Mouse (Mus musculus) frontal cortex, adult (tissue): Measurements from ENCODE around the gene Mtch1.
"Not testable (repeated sequence)": the region's sequence is repeated elsewhere in the genome, so short reads cannot be mapped to it uniquely, and the experiment has no call there.

Source experiments
- ATAC-seq: cut with Nextera tagmentation; 2 replicates; pipeline ENCODE4 v1.9.2; 2017; ENCODE audit warnings: mild to moderate bottlenecking, moderate library complexity, mixed read lengths; ENCODE audit not compliant: low TSS enrichment

The Mtch1 gene

DNA sequence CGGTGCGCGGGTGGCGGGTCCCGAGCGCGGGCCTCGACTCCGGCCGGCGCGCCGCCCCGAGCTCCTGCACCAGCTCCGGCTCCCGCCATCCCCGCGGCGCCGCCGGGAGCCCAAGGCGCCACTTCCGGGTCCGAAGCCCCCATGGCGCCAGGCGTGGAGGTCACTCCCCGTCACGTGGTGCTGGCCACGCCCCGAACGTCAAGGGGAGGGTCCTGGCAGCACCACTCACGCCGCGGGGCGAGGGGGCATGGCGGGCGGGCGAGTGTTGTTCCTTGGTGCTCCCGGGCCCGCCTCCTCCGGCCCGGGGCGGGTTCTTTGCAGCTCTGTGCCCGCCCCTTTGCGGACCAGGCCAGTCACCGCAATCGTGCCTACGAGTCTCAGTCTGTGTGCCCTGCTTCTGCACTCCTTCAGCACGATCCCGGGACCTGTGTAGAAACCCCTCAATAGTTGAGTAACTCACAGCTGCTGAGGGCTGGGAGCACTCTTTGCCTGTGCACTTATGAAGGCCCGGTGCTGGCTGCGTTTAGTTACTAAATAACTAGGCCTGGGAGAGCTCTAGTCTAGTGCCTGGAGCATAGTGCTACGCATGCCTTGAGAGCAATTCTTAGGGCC is at the start of gene Mtch1:
TSS of gene Mtch1 (minus strand) at position 290 of the 612 bp plus-strand sequence.
- ATAC-seq = peak; percentile 83

DNA sequence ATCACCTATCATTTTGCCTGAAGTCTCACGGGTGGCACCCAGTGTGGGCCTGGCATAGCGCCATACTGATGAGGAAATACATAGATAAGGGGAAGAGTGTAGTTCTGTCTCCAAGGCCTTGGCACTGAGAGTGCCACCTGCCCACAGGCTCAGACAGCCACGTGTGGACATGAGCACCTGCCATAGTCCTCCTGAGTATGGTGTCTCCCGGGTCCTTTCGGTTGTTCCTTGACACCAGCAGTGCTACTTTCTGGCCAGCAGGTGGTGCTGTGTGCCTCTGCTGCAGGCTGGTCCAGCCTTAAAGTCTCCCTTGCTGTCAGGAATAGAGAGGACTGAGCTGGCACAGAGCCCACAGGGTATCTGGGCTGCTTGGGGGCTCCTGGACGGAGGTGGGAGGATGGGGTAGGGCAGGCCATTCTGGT is 49.1 kb upstream of the Mtch1 start:
- ATAC-seq = peak; percentile 69; the same call in 1 of the 2 replicates

DNA sequence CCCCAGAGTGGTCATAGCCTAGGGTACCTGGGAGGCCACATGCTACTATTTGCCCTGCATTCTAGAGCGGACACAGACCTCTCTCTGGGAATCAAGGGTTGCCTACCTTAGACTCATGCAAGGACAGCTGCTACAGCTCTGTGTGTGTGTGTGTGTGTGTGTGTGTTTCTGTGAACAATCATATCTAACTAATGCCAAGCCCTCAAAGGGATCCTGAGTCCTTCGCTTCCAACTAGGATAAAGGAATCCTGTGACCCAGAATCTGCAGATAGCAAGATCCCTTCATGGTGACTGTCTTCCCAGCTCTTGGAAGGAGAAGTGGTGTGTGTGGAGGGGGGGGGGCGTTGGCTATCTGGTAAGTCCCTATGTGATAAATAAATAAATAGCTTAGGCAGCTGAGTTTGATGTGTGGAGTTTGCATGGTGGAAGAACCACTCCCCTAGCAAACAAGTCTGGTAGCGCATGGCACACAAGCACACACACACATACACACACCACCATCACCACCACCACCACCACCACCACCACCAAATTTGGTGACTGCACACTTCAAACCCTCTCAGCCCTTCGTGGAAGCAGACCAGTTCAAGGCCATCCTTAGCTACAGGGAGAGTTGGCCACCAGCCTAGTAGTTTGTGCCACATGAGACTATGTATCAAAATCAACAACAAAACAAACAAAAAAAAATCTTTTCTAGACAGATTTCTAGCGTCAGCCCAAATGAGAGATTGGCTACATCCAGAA is 48.5 kb upstream of the Mtch1 start:
- no peak for ATAC-seq

DNA sequence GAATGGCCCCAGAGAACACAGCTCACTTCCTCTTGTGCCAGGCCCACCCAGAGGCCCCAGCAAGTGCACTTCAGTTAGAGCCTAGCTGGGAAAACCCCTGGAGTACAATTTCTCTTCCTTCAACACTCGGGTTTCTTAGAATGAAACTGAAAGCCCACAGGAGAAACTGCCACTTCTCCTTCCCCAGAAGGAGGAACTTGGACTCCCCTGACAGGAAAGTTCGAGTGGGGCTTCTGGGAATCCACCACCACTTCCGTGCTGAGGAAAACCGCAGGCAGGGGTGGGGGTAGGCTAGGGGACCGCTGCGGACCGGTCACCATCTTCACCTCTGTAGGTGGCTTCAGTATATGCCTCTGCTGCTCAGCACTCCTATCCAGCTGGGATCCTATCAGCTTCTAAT is 47.6 kb upstream of the Mtch1 start:
- no peak for ATAC-seq

DNA sequence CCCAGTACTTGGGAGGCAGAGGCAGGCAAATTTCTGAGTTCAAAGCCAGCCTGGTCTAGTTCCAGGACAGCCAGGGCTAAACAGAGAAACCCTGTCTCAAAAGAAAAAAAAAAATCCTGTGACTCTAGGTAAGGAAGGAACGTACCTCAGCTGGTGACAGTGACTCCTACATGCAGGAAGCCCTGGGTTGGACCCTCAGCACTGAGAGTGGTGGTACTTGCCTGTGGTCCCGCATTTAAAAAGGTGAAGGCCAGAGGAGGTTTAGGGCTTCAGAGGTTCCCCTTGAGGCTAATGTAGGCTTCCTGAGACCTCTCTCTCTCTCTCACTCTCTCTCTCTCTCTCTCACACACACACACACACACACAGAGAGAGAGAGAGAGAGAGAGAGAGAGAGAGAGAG is 47.0 kb upstream of the Mtch1 start:
- not testable (repeated sequence) for ATAC-seq

DNA sequence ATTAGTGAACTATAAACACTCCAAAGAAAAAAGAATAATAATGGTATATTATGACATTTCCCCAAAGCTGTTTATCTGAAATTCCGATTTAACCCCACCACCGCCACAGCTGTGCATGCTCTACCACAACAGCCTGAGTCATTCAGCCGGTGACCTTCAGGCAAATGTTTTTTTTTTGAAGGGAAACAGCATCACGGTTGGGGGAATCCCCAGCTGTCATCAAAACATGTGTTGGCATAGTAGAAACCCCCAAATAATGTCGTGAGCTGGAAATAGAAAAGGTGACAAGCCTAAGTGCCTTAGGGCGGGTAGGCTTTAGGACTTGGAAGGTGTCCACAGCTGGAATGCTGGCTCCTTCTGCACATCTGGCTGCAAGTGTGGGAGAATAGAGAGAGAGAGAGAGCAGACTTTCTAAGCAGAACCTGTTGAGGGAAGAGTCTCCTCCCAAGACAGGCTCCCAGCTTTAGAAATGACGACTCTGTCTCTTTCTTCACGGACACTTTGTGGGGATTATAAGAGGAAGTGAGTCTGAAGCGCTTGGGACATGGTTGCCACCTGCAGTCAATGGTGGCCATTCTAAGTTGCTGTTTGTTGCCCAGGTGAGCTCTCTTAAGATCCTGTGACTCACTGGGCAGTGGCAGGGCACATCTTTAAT is 46.5 kb upstream of the Mtch1 start:
- ATAC-seq = no peak

DNA sequence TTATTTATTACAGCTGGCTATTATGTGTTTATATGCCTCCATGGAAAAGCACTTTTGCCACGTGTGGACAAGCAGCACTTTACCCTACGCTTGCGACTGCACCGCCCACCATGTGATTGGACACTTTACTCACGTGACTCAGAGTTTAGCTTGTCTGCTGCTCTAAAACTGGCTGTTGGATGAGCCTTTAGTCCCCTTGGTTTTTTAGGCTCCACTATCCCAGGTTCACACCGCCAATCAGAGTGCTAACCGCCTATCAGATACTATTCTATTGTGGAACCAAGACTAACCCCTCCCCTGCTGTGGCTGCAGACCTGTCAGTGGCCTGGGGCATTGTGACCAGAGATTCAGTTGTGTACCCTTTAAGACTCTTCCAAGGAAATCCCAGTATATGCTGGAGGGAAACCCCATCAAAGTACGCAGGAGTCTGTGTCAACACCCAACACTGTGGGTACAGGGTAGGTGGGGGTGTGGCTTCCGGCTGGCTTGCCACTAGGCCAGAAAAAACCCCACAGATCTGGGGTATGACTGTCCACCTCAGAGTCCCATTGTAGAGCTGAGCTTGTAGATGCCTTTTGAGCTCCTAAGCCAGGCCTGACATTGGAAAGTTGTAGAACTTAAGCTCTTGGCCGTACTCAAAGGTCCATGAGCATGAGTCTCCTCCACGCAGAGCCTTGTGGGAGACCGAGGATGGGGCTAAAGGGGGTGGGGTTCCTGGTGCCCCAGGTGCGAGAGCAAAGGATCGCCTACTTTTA is 45.8 kb upstream of the Mtch1 start:
- ATAC-seq = no peak

DNA sequence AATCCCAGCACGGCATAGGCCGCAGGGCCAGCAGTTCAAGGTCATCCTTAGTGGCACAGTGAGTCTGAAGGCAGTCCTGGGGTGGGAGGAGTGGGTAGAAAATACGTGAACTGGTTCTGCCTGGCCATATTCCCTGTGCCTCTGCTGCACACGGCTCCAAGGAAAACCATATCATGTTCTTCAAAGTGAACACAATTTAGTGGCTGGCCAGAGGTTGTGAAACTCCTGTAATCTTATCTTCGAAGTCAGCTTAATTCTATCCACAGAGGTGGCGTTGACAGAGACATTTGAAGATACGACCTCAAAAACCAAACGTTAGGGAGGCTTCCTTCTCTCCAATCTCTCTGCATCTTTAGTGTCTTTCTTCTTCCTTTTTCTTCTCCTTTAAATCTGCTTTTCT is 43.5 kb upstream of the Mtch1 start:
- no peak for ATAC-seq

DNA sequence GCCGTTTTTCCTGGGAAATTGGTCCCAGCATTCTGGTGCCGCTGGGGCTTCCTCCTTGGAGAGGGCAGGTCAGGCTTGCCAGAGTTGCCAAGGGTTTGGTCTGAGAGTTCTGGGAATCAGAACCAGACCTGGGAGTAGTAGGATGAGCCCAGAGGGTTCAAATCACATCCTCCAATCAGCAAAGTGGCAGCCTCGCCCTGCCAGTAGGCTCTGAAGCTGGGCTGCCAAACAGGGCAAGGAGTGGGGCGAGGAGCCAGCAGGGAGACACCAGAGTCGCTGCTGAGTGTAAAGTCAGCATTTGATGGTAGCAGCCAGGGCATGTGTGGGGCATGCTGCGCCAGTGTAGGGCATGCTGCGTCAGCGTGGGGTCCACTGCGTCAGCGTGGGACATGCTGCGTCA is 41.2 kb upstream of the Mtch1 start:
- ATAC-seq = no peak

DNA sequence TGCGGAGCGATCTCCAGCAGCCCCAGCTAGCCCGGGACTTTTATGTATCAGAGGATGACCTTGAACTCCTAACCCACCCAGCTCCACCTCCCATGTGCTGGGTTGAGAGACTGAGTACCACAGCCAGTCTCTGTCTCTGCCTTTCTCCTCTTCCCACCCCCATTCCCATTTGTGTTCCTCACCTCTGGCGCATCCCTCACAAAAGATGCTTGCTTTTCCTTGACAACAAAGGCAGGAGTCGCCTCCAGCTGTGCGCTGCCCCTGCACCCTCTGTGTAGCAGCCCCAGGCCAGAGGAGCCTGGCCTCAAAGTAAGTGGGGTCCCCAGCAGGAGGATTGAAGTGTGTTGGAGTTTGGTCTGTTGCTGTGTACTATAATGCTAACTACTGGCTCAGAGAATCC is 38.0 kb upstream of the Mtch1 start:
- no peak for ATAC-seq

DNA sequence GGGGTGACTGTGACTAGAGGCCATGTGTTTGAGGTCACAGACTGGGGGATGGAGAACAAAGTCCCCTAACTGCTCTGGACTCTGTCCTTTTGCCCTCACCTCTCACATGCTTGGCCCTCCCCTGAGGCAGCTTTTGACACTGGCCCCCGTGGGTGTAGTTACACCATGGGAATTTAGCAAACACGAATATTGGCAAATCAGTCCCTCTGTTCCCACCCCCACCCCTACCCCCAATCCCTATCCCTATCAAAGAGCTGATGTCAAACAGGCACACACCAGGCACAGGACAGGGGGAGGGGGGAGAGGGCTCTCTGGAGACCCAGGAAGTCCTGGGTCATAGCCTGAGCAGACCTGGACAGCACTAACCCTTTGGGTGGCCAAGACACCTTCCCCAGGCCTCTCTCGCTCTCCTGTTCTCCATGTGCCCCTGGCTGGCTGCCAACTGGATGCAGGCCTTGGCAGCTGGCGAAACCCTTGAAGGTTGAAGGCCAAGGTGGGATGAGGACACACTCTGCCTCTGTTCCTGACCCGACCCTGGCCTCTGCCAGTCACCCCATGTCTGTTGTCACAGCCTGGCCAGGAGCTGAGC is 37.2 kb upstream of the Mtch1 start:
- no peak for ATAC-seq

DNA sequence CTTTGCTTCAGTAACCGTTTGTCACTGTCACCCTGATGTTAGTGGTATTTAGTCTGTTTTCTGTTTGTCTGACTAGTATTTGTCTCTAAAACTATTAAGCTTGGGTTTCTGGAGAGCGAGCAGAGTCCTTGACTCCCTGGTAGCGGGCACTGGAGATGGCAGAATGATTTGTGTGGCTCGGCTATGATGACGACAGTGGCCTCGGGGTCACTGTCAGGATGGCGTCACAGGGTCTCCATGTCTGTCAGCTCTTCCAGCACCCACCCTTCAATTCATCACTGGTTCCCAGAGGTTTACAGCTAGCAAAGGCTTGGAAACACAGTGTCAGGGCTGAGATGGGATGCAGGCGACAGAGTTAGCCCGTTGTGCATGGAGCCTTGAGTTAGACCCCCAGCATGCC is 36.2 kb upstream of the Mtch1 start:
- no peak for ATAC-seq

DNA sequence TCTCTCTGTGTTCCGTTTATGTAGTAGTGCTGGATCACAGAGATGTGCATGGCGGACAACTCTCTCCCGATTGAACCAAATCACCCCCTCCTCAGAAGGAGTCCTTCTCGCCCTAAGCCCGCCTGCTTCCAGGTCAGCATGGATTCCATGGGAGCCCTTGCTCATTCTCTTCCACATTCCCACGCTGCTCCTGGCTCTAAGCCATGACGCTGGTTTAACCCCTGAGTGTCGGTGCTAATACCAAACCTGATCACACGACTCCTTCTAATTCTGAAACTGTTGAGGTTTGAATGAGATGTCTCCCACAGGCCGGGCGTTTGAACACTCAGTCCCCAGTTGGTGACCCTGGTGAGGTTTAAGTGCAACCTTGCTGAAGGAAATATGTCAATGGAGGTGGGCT is 34.7 kb upstream of the Mtch1 start:
- no peak for ATAC-seq

DNA sequence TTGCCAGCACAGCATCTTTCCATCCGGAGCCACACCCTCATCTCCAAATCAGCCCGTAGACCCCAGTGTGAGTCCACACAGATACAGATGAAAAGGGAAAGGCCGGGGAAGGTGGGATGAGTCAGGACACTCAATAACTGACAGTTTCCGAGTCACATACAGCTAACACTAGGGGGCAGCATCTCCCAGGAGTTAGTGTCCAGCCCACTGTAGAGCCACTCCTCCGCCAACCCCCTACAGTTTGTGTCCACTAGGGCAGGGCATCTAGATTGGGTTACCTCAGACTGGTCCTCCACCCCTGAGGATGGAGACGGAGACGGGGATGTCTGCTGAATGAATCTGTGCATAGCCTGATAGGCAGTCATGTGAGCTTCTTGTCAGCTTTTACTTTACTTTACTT is 33.7 kb upstream of the Mtch1 start:
- peak; percentile 62; the same call in 1 of the 2 replicates for ATAC-seq

DNA sequence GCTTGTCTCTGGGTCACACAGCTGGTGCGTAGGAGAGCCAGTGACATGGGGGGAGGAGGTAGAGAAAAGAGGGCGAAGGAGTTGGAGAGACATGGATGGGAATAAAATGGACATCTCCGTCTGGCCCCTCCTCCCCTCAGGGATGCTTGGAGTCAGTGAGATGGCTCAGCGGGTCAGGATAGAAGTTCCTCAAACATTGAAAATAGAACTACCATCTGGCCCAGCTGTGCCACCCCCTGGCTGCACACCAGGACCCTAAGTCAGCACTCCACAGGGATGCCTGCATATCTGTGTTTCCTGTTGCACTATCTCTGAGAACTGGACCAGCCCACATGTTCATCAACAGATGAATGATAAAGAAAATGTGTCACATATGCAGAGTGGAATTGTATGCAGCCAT is 32.5 kb upstream of the Mtch1 start:
- no peak for ATAC-seq

DNA sequence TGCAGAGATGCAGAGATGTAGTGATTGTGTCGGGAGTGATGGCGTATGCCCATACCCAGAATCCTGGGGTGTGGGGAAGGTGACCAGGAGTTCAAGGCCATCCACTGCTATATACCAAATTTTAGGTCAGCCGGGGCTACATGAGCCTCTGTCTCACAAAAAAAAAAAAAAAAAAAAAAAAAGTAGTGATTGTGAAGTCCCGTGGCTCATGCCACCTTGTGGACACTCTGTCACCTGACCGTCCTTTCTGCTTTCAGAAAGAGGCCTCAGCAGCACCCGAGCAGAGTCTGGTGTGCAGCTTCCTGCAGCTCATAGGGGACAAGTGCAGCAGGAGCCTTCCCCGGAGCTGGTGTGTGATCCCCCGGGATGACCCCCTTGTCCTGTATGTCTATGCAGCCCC is 30.3 kb upstream of the Mtch1 start:
- no peak for ATAC-seq

DNA sequence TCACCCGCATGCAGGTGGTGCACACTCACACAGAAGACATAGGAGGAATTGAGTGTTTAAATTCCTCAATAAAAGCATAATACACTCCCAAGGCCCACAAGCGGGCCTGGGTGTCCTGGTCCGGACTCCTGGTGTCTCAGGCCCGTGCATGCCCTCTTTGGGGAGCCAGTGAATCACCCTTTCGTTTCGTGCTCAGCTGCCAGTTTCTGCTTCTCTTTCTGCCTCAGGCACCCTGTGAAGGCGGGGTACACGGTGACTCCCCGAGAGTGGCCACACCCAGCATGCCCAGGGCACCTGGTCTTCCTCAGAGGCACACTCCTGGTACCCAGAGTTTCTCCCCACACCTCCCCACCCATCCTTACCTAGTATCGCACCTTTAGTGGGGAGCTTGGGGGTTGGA is 28.1 kb upstream of the Mtch1 start:
- no peak for ATAC-seq

DNA sequence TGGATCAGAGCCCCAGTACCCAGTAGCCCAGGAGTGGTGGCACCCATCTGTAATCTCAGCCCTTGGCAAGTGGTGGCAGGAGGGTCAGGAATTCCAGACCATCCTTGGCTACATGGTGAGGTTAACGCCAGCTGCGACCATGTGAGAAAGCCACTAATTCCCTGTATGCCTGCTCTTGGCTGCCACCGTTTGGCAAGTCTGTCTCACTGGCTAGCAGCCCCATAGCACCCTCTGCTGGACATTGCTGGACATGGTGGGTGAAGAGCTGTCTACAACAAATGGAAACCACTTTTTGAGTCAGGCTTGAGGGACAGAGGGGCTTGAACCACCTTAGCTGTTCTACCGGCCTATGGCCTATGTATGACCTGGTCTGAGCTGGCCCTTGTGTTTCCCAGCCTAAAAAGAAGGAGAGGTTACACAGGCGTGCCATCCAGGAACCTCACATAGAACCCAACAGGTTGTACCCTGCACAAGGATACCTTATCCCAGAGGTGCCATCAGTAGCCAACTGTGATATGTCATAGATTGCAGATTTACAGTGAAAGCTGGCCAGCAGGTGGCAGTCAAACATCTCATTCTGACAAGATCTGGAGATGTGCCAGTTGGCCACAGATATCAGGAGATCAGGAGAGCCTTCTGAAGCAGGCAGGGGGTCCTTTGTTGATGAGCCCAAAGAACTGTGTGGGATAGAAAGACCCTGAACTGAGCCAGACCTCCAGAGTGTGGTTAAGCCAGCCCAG is 23.4 kb upstream of the Mtch1 start:
- peak; percentile 86 for ATAC-seq

DNA sequence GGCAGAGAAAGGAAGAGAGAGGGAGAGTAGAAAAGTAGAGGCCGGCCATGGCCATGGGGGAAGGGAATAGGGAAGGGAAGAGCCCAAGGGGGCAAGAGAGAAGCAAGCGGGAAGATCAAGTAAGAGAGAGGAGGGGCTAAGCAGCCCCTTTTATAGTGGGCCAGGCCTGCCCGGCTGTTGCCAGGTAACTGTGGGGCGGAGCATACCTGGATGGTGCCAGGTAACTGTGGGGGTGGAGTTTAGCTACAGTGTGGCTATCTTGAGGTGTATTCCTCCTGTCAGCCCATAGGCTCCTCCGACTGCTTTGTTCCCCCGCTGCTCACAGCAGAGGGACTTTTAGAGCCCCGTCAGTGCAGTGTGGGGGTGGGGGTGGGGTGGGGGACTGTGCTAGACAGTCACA is 21.0 kb upstream of the Mtch1 start:
- no peak for ATAC-seq

DNA sequence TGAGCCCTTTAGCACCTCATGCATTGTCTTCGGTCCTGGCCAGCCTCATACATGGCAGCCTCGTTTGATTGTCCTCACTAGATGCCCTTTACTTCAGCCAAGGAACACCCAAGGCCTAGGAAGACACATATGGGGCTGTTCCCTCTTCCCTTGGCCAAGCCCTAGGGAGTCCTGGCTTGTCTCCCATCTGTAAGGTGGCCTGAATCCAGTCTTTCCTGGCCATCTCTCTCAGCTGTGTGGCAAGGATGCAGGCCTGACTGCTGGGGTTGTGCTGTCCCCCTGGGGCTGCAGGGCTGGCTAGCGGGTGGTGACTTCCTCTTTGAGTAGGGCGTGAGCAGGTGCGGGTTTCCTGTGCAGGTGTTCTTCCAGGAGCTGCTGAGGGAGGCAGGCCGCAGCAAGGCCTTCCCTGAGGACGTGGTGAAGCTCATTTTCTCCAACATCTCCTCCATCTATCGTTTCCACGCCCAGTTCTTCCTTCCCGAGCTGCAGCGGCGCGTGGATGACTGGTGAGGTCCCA is 17.4 kb upstream of the Mtch1 start:
- ATAC-seq = no peak

DNA sequence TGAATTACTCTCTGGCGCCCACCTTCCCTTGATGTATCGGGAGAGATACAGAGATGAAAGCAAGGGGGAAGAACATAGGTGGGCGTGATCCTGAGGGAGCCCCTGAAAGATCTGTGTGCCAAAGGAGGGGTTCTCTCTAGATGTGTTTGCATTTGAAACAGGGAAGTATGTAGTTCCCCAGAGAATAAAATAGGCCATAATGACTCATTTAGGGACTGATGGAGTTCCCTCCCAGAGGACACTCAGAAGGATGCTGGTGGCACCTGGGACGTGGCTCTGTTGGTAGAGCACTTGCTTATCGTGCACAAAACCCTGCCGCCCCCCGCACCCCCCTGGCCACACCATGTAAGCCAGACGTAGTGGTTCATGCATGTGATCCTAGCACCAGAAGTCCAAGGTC is 15.4 kb upstream of the Mtch1 start:
- ATAC-seq = no peak
